Mouse (Mus musculus): Measurements from ENCODE around the gene 4930433I11Rik. TPM values are rescaled to one million over a fixed set of nuclear protein-coding genes. Genes with fewer than 3 reads are reported as not detected.
"Not testable (repeated sequence)": the region's sequence is repeated elsewhere in the genome, so short reads cannot be mapped to it uniquely, and the experiment has no call there.

Gene 4930433I11Rik
- not detected in 2 replicates for polyA plus RNA-seq (2015; fragmentation: Nextera tagmentation; extraction: Ambion mirVana)

DNA sequence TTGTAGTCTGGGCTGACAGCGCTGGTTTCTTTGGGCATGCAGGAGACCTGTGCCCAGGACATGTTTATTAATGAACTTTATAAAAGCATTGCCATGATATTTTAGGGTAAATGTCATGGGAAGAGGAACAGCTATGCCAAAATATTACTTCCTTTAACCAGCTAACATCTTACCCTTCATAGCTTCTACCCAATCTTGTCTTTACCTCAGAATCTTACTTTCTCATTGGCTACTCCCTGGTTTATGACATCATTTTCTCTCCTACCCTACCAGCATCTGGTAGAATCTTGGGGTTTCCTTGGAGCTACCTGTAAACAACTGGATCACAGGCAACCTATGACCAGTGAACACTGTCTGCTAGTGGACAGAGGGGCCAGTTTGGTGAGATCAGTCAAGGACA, at the start of gene 4930433I11Rik:
Gene 4930433I11Rik, plus strand, starts transcription at position 301 of the 400 bp plus-strand sequence.
- no peak within 1 kb of the TSS for H3K9ac ChIP-seq
- no peak within 1 kb of the TSS for H3K4me2 ChIP-seq
- no peak within 1 kb of the TSS for H3K27ac ChIP-seq
- no peaks in the 10 kb centered on the region for H3K27me3 ChIP-seq
- H3K4me1 ChIP-seq (replicated peaks): no peaks in the 10 kb centered on the region
- no peak for ATAC-seq (ENCODE audit: low read depth)
- no peaks in the 10 kb centered on the region for H3K9me3 ChIP-seq (replicated peaks)
- no peak within 1 kb of the TSS for H3K4me3 ChIP-seq (replicated peaks)
- DNase-seq: no peak
- H3K36me3 ChIP-seq: no peaks in the 10 kb centered on the region
- 86% methylated on average over 1 of the region's 1 CpGs for WGBS (ENCODE audit: insufficient replicate concordance)

DNA sequence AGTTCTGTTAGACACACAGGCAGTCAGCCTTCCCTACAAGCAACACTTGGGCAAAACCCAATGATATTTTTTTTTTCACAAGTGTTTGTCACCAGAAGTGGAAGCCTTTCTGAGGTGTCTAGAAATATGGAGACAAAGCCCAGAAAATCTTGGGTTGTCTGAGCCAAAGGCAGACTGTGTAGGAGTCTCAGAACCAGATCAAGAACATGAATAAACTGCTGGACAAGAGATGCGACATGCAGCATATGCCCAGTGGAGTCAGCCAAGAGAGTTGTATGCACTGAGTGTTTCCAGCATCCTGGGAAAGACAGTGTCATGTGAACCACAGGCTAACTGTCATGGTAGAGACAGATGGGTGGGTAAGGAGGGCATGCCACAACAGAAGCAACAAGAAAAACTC, 48.0 kb upstream of the 4930433I11Rik start:
- Histone ChIP-seq H3K9ac (no peak overlapping the region), H3K4me1 (replicated peaks) (no peaks in the 10 kb centered on the region), H3K4me2 (no peak overlapping the region), H3K4me3 (replicated peaks) (no peak overlapping the region), H3K27me3 (no peaks in the 10 kb centered on the region), H3K9me3 (replicated peaks) (no peaks in the 10 kb centered on the region), H3K36me3 (no peaks in the 10 kb centered on the region), H3K27ac (no peak overlapping the region)
- ATAC-seq (ENCODE audit: low read depth) (no peak), DNase-seq (no peak)
- 68% methylated on average over 1 of the region's 1 CpGs for WGBS (ENCODE audit: insufficient replicate concordance)

DNA sequence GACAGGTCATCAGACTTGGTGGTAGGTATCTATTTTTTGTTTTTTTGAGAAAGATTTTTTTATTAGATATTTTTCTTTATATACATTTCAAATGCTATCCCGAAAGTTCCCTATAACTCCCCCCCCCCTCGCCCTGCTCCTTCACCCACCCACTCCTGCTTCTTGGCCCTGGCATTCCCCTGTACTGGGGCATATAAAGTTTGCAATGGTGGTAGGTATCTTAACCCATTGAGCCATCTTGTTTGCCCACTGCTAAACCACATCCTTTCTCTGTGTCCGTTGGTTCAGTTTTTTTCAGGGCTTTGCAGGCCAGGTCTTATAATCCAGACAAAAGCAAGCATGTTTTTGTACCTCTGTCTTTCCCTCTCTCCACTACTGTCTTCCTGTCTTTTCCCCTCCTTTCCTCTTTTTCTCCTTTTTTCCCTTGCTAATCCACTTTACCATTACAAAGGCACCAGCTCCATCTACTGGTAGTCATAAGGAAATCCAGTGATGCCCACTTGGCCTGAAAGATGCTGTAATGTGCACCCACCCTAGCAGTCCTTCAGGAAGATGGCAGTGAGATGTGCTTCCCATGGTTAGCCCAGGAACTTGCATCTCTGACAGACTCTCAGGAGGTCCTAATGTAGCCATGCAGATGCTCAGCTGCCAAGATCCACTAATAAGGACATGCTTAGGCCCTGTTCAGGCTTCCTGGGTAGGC, 45.0 kb upstream of the 4930433I11Rik start:
- DNase-seq: no peak
- H3K4me3 ChIP-seq (replicated peaks): no peak overlapping the region
- H3K9ac ChIP-seq: no peak overlapping the region
- no peaks in the 10 kb centered on the region for H3K4me1 ChIP-seq (replicated peaks)
- ATAC-seq (ENCODE audit: low read depth): no peak
- WGBS (ENCODE audit: insufficient replicate concordance): 28% methylated on average over 3 of the region's 3 CpGs
- H3K9me3 ChIP-seq (replicated peaks): no peaks in the 10 kb centered on the region
- no peaks in the 10 kb centered on the region for H3K27me3 ChIP-seq
- no peak overlapping the region for H3K4me2 ChIP-seq
- H3K36me3 ChIP-seq: no peaks in the 10 kb centered on the region
- H3K27ac ChIP-seq: no peak overlapping the region

DNA sequence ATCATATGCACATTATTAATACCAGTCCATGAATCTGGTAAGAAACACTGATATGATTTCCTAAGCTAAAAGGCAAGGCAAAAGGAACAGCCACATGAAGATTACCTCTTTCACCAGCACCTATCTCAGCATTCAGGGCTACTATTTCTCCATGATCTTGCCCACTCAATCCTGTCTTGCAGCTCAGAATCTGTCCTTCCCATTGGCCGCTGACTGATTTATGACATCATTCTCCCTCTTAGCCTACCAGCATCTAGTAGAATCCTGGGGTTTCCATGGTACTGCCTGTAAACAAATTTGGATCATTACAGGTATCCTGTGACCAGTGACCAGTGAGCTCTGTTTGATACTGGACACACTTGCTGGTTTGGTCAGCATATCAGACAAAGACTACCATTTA, 45.1 kb downstream of the 4930433I11Rik start, which contains the start of gene Gm4884:
Gene Gm4884, plus strand, starts transcription at position 301 of the 400 bp plus-strand sequence.
- not testable (repeated sequence) for H3K4me2 ChIP-seq; H3K27me3 ChIP-seq; H3K4me3 ChIP-seq (replicated peaks); ATAC-seq (ENCODE audit: low read depth); H3K27ac ChIP-seq; H3K36me3 ChIP-seq; H3K4me1 ChIP-seq (replicated peaks); H3K9ac ChIP-seq; H3K9me3 ChIP-seq (replicated peaks); DNase-seq
- 72% methylated on average over 1 of the region's 1 CpGs for WGBS (ENCODE audit: insufficient replicate concordance)

DNA sequence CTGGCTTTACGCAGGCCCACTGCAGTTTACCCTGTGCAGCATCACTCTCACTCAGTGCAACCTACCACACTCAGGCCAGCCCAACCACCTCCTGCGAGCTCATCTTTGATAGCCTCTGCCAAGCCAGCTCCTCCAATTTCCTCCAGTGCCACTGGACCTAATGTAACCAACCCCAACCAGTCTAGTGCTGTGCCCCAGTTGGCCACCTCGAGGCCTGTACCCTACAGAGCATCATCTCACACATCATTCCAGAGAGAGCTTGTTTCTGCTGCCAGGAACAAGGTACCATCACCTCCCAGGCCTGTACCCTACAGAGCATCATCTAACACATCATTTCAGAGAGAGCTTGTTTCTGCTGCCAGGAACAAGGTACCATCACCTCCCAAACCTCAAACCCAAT, 56.7 kb downstream of the 4930433I11Rik start:
- ATAC-seq (ENCODE audit: low read depth); H3K9ac ChIP-seq; H3K27ac ChIP-seq; H3K27me3 ChIP-seq; H3K9me3 ChIP-seq (replicated peaks); H3K4me1 ChIP-seq (replicated peaks); DNase-seq; H3K4me2 ChIP-seq; H3K4me3 ChIP-seq (replicated peaks); H3K36me3 ChIP-seq: not testable (repeated sequence)
- 46% methylated on average over 3 of the region's 3 CpGs for WGBS (ENCODE audit: insufficient replicate concordance)

Other genes starting within 250 kb of the 4930433I11Rik start
- gene Vstm2b, start 89.2 kb upstream of the 4930433I11Rik start, polyA plus RNA-seq (2015; fragmentation: Nextera tagmentation; extraction: Ambion mirVana): 0.22 TPM in 1 of 2 replicates, not detected in the other
- not detected in 2 replicates for gene Gm4884, start 45.2 kb downstream of the 4930433I11Rik start, polyA plus RNA-seq (2015; fragmentation: Nextera tagmentation; extraction: Ambion mirVana)
- gene Gm5592, start 166.3 kb downstream of the 4930433I11Rik start, polyA plus RNA-seq (2015; fragmentation: Nextera tagmentation; extraction: Ambion mirVana): not detected in 2 replicates